Mouse (Mus musculus): Measurements from ENCODE around the gene Smarca5.

Smarca5 gene

GRCm38 (mm10) chr8:80669277-80669901 lies 69.9 kb downstream of the Smarca5 start:
- no peak for DNase-seq (ENCODE audit: low spot score in 2 of 2)

GRCm38 (mm10) chr8:80663476-80663875 lies 75.8 kb downstream of the Smarca5 start:
- DNase-seq (ENCODE audit: low spot score in 2 of 2), result no peak

- no peak for DNase-seq (ENCODE audit: low spot score in 2 of 2)
Observed at GRCm38 (mm10) chr8:80661055-80661454, 78.2 kb downstream of the Smarca5 start.

GRCm38 (mm10) chr8:80657639-80658038 lies 81.7 kb downstream of the Smarca5 start:
- no peak for DNase-seq (ENCODE audit: low spot score in 2 of 2)

Measured in natural killer cell, adult 2 months (primary cell).